Comparison of ENCODE assay signal across 10 mouse cellular contexts in genomic region chr7:46997644-46998395, GRCm38 (mm10). TPM values are rescaled to one million over a fixed set of nuclear protein-coding genes. Genes with fewer than 3 reads are reported as not detected.
DNase-seq lines count a peak whose midpoint lies in the region; ATAC-seq and TF ChIP-seq lines count a peak whose summit lies in the region.
"Had no signal": no experiment of that assay in that cellular context is flagged by ENCODE, and none has a peak within 500 bp of the region (broad histone marks: within the 10 kb centered on the region; RNA-seq: fewer than 3 reads in every experiment).

No protein-coding gene starts in this region.

- no peak for TF ChIP-seq CTCF in cerebellum, adult 2 months (IDR thresholded peaks at IDR 0.05; ENCODE audit: borderline replicate concordance, insufficient read depth, low read depth, low read length)
- TF ChIP-seq CTCF in liver, postnatal 0 days (IDR thresholded peaks at IDR 0.05; ENCODE audit: low read depth) = no peak

- no peak overlapping the region for H3K4me2 ChIP-seq in hindbrain, embryonic 16.5 days (ENCODE audit: low read length)
- H3K4me2 ChIP-seq in hindbrain, embryonic 11.5 days (replicated peaks; ENCODE audit: low read depth, low read length) = no peak overlapping the region
- H3K4me2 ChIP-seq in heart, embryonic 15.5 days = peak overlapping the region; percentile 49
- H3K4me2 ChIP-seq in liver, postnatal 0 days (ENCODE audit: low read depth, low read length) = no peak overlapping the region
- H3K4me2 ChIP-seq: limb, embryonic 13.5 days had no signal

- TF ChIP-seq EP300 in liver, postnatal 0 days (IDR thresholded peaks at IDR 0.05; ENCODE audit: low read depth) = no peak

- H3K9ac ChIP-seq in hindbrain, embryonic 16.5 days (ENCODE audit: low read depth, low read length) = no peak overlapping the region
- H3K9ac ChIP-seq in hindbrain, embryonic 11.5 days (ENCODE audit: low read depth, low read length) = no peak overlapping the region
- H3K9ac ChIP-seq in heart, embryonic 15.5 days = 0 out of 2 replicates have a peak overlapping the region, but pooled peaks have one; percentile 25
- H3K9ac ChIP-seq in liver, postnatal 0 days (replicated peaks) = 0 out of 2 replicates have a peak overlapping the region, but pooled peaks have one; percentile 7
- H3K9ac ChIP-seq: limb, embryonic 13.5 days had no signal

- DNase-seq in hindbrain, embryonic 11.5 days (ENCODE audit: low spot score) = no peak
- DNase-seq in cerebellum, adult 2 months = peak; percentile 81 to 83
- no peak for DNase-seq in liver, postnatal 0 days
- no peak for DNase-seq in lung, postnatal 4 days
- no peak for DNase-seq in limb, embryonic 10.5 days (ENCODE audit: low spot score)
- no peak for DNase-seq in spleen, adult 12 weeks (ENCODE audit: low spot score)

- TF ChIP-seq POLR2A in cerebellum, adult 2 months (IDR thresholded peaks at IDR 0.05; ENCODE audit: borderline replicate concordance, insufficient read depth, low read length) = 0 out of 2 replicates have a peak, but pooled peaks have one; percentile 10

- H3K36me3 ChIP-seq in hindbrain, embryonic 16.5 days (ENCODE audit: control insufficient read depth, insufficient read depth, low read length) = peaks cover 30% of the 10 kb centered on the region
- peaks cover 9% of the 10 kb centered on the region; the same call in 1 of the 2 replicates for H3K36me3 ChIP-seq in hindbrain, embryonic 11.5 days (ENCODE audit: control insufficient read depth, insufficient read depth, low read length)
- peaks cover 61% of the 10 kb centered on the region for H3K36me3 ChIP-seq in heart, embryonic 15.5 days
- H3K36me3 ChIP-seq in liver, postnatal 0 days (replicated peaks; ENCODE audit: insufficient read depth, low read length) = peaks cover 58% of the 10 kb centered on the region
- H3K36me3 ChIP-seq in limb, embryonic 10.5 days = peaks cover 68% of the 10 kb centered on the region

- H3K27me3 ChIP-seq in hindbrain, embryonic 16.5 days (replicated peaks; ENCODE audit: control insufficient read depth, insufficient read depth, low read length) = no peaks in the 10 kb centered on the region
- no peaks in the 10 kb centered on the region for H3K27me3 ChIP-seq in hindbrain, embryonic 11.5 days (ENCODE audit: control insufficient read depth, insufficient read depth, low read length)
- no peaks in the 10 kb centered on the region for H3K27me3 ChIP-seq in cerebellum, adult 2 months (ENCODE audit: control insufficient read depth, insufficient read depth, low read length)
- no peaks in the 10 kb centered on the region for H3K27me3 ChIP-seq in heart, embryonic 15.5 days
- H3K27me3 ChIP-seq in liver, postnatal 0 days (ENCODE audit: insufficient read depth, low read length) = no peaks in the 10 kb centered on the region
- H3K27me3 ChIP-seq in limb, embryonic 10.5 days (ENCODE audit: low read depth, poor library complexity, severe bottlenecking) = no peaks in the 10 kb centered on the region
- H3K27me3 ChIP-seq: limb, embryonic 13.5 days had no signal

- no peak overlapping the region for H3K4me3 ChIP-seq in hindbrain, embryonic 16.5 days (ENCODE audit: low read length)
- no peak overlapping the region for H3K4me3 ChIP-seq in hindbrain, embryonic 11.5 days (ENCODE audit: low read depth, low read length)
- H3K4me3 ChIP-seq in cerebellum, adult 2 months (replicated peaks; ENCODE audit: insufficient read depth, low read depth, low read length) = peak overlapping the region; percentile 20
- H3K4me3 ChIP-seq in heart, embryonic 15.5 days = 0 out of 2 replicates have a peak overlapping the region, but pooled peaks have one; percentile 17
- no peak overlapping the region for H3K4me3 ChIP-seq in liver, postnatal 0 days (ENCODE audit: low read depth, low read length)
- no peak overlapping the region for H3K4me3 ChIP-seq in limb, embryonic 10.5 days
- H3K4me3 ChIP-seq: limb, embryonic 13.5 days had no signal

- H3K27ac ChIP-seq in hindbrain, embryonic 16.5 days (ENCODE audit: low read depth, low read length) = no peak overlapping the region
- H3K27ac ChIP-seq in hindbrain, embryonic 11.5 days (ENCODE audit: low read depth, low read length) = no peak overlapping the region
- H3K27ac ChIP-seq in cerebellum, adult 2 months (ENCODE audit: insufficient read depth, low read length) = peak overlapping the region; percentile 79
- peak overlapping the region; percentile 65 for H3K27ac ChIP-seq in heart, embryonic 15.5 days
- peak overlapping the region; percentile 29 for H3K27ac ChIP-seq in liver, postnatal 0 days (ENCODE audit: low read depth)
- H3K27ac ChIP-seq in limb, embryonic 10.5 days = no peak overlapping the region
- H3K27ac ChIP-seq: limb, embryonic 13.5 days had no signal

- ATAC-seq in hindbrain, embryonic 16.5 days = peak; percentile 48; the same call in 1 of the 2 replicates
- ATAC-seq in hindbrain, embryonic 11.5 days (ENCODE audit: low FRiP score) = no peak
- ATAC-seq in heart, embryonic 15.5 days (replicated peaks; ENCODE audit: insufficient number of reproducible peaks, insufficient read depth, low FRiP score, low read depth) = no peak; the same call in 1 of the 2 replicates
- peak; percentile 26; the same call in 1 of the 2 replicates for ATAC-seq in liver, postnatal 0 days

- WGBS in hindbrain, embryonic 16.5 days = 75% methylated on average over 21 of the region's 21 CpGs
- WGBS in hindbrain, embryonic 11.5 days = 93% methylated on average over 21 of the region's 21 CpGs
- 8% methylated on average over 21 of the region's 21 CpGs for WGBS in cerebellum, adult 2 months
- WGBS in heart, embryonic 15.5 days = 61% methylated on average over 21 of the region's 21 CpGs
- WGBS in liver, postnatal 0 days (ENCODE audit: insufficient replicate concordance) = 74% methylated on average over 21 of the region's 21 CpGs
- 90% methylated on average over 21 of the region's 21 CpGs for WGBS in limb, embryonic 10.5 days

- H3K4me1 ChIP-seq in hindbrain, embryonic 16.5 days (ENCODE audit: control insufficient read depth, insufficient read depth, low read depth, low read length) = peaks cover 3% of the 10 kb centered on the region
- H3K4me1 ChIP-seq in hindbrain, embryonic 11.5 days (replicated peaks; ENCODE audit: control insufficient read depth, insufficient read depth, low read length) = no peaks in the 10 kb centered on the region
- peaks cover 27% of the 10 kb centered on the region for H3K4me1 ChIP-seq in cerebellum, adult 2 months (ENCODE audit: control insufficient read depth, insufficient read depth, low read length)
- H3K4me1 ChIP-seq in heart, embryonic 15.5 days (replicated peaks) = peaks cover 37% of the 10 kb centered on the region
- peaks cover 29% of the 10 kb centered on the region for H3K4me1 ChIP-seq in liver, postnatal 0 days (ENCODE audit: insufficient read depth)
- peaks cover 12% of the 10 kb centered on the region; the same call in 1 of the 2 replicates for H3K4me1 ChIP-seq in limb, embryonic 10.5 days

- H3K9me3 ChIP-seq in hindbrain, embryonic 16.5 days (ENCODE audit: control insufficient read depth, low read length) = no peaks in the 10 kb centered on the region
- H3K9me3 ChIP-seq in hindbrain, embryonic 11.5 days (ENCODE audit: control insufficient read depth, low read length) = no peaks in the 10 kb centered on the region
- H3K9me3 ChIP-seq in heart, embryonic 15.5 days (replicated peaks) = no peaks in the 10 kb centered on the region
- no peaks in the 10 kb centered on the region for H3K9me3 ChIP-seq in liver, postnatal 0 days (ENCODE audit: low read length)
- no peaks in the 10 kb centered on the region for H3K9me3 ChIP-seq in limb, embryonic 10.5 days (replicated peaks)
- H3K9me3 ChIP-seq: limb, embryonic 13.5 days had no signal

RNA-seq across cellular contexts. Expression of gene Spty2d1, which starts 10.4 kb away (rescaled TPM):
- 7.4 and 8.0 TPM in 2 replicates for polyA plus RNA-seq in hindbrain, embryonic 16.5 days (2015; fragmentation: Nextera tagmentation; extraction: Ambion mirVana)
- 12.0 and 12.3 TPM in 2 replicates for polyA plus RNA-seq in hindbrain, embryonic 11.5 days (2014; fragmentation: Nextera tagmentation; extraction: Ambion mirVana)
- polyA plus RNA-seq in cerebellum, adult 2 months (2012; rRNA removed) = 11.2 and 11.3 TPM in 2 replicates
- polyA plus RNA-seq in heart, embryonic 15.5 days (2015; fragmentation: Nextera tagmentation; extraction: Ambion mirVana) = 13.6 and 15.3 TPM in 2 replicates
- polyA plus RNA-seq in liver, postnatal 0 days (2015; fragmentation: Nextera tagmentation; extraction: Ambion mirVana) = 6.0 and 6.4 TPM in 2 replicates
- polyA plus RNA-seq in limb, embryonic 10.5 days (2016; fragmentation: Nextera tagmentation; extraction: Ambion mirVana) = 11.2 and 11.9 TPM in 2 replicates

RNA-seq across cellular contexts. Expression of gene Gm9999, which starts 14.4 kb away (rescaled TPM):
- not detected in 2 replicates for polyA plus RNA-seq in hindbrain, embryonic 16.5 days (2015; fragmentation: Nextera tagmentation; extraction: Ambion mirVana)
- not detected in 2 replicates for polyA plus RNA-seq in hindbrain, embryonic 11.5 days (2014; fragmentation: Nextera tagmentation; extraction: Ambion mirVana)
- polyA plus RNA-seq in cerebellum, adult 2 months (2012; rRNA removed) = not detected in 2 replicates
- not detected in 2 replicates for polyA plus RNA-seq in heart, embryonic 15.5 days (2015; fragmentation: Nextera tagmentation; extraction: Ambion mirVana)
- polyA plus RNA-seq in liver, postnatal 0 days (2015; fragmentation: Nextera tagmentation; extraction: Ambion mirVana) = not detected in 2 replicates
- polyA plus RNA-seq in limb, embryonic 10.5 days (2016; fragmentation: Nextera tagmentation; extraction: Ambion mirVana) = not detected in 2 replicates
- polyA plus RNA-seq: limb, embryonic 13.5 days; thymus, postnatal 0 days had no signal

RNA-seq across cellular contexts. Expression of gene Uevld, which starts 39.5 kb away (rescaled TPM):
- 4.7 and 5.0 TPM in 2 replicates for polyA plus RNA-seq in hindbrain, embryonic 16.5 days (2015; fragmentation: Nextera tagmentation; extraction: Ambion mirVana)
- polyA plus RNA-seq in hindbrain, embryonic 11.5 days (2014; fragmentation: Nextera tagmentation; extraction: Ambion mirVana) = 11.3 and 13.1 TPM in 2 replicates
- 7.4 and 8.0 TPM in 2 replicates for polyA plus RNA-seq in cerebellum, adult 2 months (2012; rRNA removed)
- 7.8 and 8.9 TPM in 2 replicates for polyA plus RNA-seq in heart, embryonic 15.5 days (2015; fragmentation: Nextera tagmentation; extraction: Ambion mirVana)
- polyA plus RNA-seq in liver, postnatal 0 days (2015; fragmentation: Nextera tagmentation; extraction: Ambion mirVana) = 2.6 and 3.2 TPM in 2 replicates
- 11.7 and 12.1 TPM in 2 replicates for polyA plus RNA-seq in limb, embryonic 10.5 days (2016; fragmentation: Nextera tagmentation; extraction: Ambion mirVana)

RNA-seq across cellular contexts. Expression of gene Tmem86a, which starts 52.6 kb away (rescaled TPM):
- polyA plus RNA-seq in hindbrain, embryonic 16.5 days (2015; fragmentation: Nextera tagmentation; extraction: Ambion mirVana) = 25.9 and 27.3 TPM in 2 replicates
- 8.7 and 10.4 TPM in 2 replicates for polyA plus RNA-seq in hindbrain, embryonic 11.5 days (2014; fragmentation: Nextera tagmentation; extraction: Ambion mirVana)
- 18.1 and 19.0 TPM in 2 replicates for polyA plus RNA-seq in cerebellum, adult 2 months (2012; rRNA removed)
- polyA plus RNA-seq in heart, embryonic 15.5 days (2015; fragmentation: Nextera tagmentation; extraction: Ambion mirVana) = 19.7 and 23.9 TPM in 2 replicates
- polyA plus RNA-seq in liver, postnatal 0 days (2015; fragmentation: Nextera tagmentation; extraction: Ambion mirVana) = 35.6 and 42.0 TPM in 2 replicates
- 8.3 and 11.8 TPM in 2 replicates for polyA plus RNA-seq in limb, embryonic 10.5 days (2016; fragmentation: Nextera tagmentation; extraction: Ambion mirVana)

Comparison
In these comparisons a context has a peak if more than half of its experiments do, and no peak if none do; other contexts are left out.
1. ATAC-seq: peak in hindbrain, embryonic 16.5 days (single experiment) and liver, postnatal 0 days (single experiment); none in hindbrain, embryonic 11.5 days (single experiment) and heart, embryonic 15.5 days (single experiment).
2. H3K27ac ChIP-seq: peak in cerebellum, adult 2 months (single experiment), heart, embryonic 15.5 days (single experiment) and liver, postnatal 0 days (single experiment); none in hindbrain, embryonic 16.5 days (single experiment), hindbrain, embryonic 11.5 days (single experiment) and limb, embryonic 10.5 days (single experiment).
3. H3K4me3 ChIP-seq: peak in cerebellum, adult 2 months (single experiment) and heart, embryonic 15.5 days (single experiment); none in hindbrain, embryonic 16.5 days (single experiment), hindbrain, embryonic 11.5 days (single experiment), liver, postnatal 0 days (single experiment) and limb, embryonic 10.5 days (single experiment).
4. H3K9ac ChIP-seq: peak in heart, embryonic 15.5 days (single experiment) and liver, postnatal 0 days (single experiment); none in hindbrain, embryonic 16.5 days (single experiment) and hindbrain, embryonic 11.5 days (single experiment).
5. DNase-seq: peak in cerebellum, adult 2 months (2 of 2); none in hindbrain, embryonic 11.5 days (single experiment), liver, postnatal 0 days (single experiment), lung, postnatal 4 days (0 of 2), limb, embryonic 10.5 days (single experiment) and spleen, adult 12 weeks (single experiment).